Mouse (Mus musculus): ENCODE data around the gene Efs.

DNA sequence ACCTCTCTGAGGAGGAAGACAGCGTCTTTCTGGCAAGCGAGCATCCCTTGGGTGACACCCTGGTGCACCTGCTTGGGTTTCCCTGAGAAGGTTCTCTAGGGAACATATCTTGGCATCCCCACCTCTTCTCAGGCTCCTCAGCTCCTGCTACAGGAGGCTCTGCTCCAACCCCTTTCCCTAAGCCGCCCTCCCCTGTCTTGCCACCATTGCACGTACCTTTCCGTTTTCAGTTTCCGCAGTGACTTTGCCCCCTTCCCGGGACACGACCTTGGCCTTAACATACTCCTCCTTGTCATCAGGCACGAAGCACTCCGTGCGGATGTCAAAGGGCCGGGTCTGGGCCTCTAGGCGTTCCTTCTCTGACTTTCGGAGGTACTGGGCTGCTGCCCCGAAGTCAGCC lies 39.1 kb upstream of the Efs start:
- TF ChIP-seq POLR2A (IDR thresholded peaks at IDR 0.05; ENCODE audit: control insufficient read depth, extremely low read depth, insufficient read depth, low read length, poor library complexity) (no peak), CTCF (IDR thresholded peaks at IDR 0.05; ENCODE audit: borderline replicate concordance, control insufficient read depth, extremely low read depth, insufficient read depth, low read length, poor library complexity) (no peak)
